Mouse (Mus musculus) myocyte (in vitro differentiated cells): ENCODE measurements around the gene Adarb2.

Source experiments
- CEBPB ChIP-seq: IDR thresholded peaks from 2 replicates; pipeline ENCODE4 v1.6.1; 2011; ENCODE audit warnings: mild to moderate bottlenecking, moderate library complexity; ENCODE audit not compliant: poor library complexity, insufficient read depth, severe bottlenecking
- POLR2A ChIP-seq: IDR thresholded peaks from one replicate; pipeline ENCODE4 v1.6.1; 2011; ENCODE audit warnings: low read depth, mild to moderate bottlenecking, control low read depth, moderate library complexity; ENCODE audit not compliant: insufficient read length
- POLR2AphosphoS2 ChIP-seq: IDR thresholded peaks from one replicate; pipeline ENCODE4 v1.6.1; 2011; ENCODE audit warnings: low read depth, control low read depth; ENCODE audit not compliant: insufficient read length

GRCm38 (mm10) chr13:8584257-8585005 is 381.8 kb downstream of the Adarb2 start:
- no peak for TF ChIP-seq POLR2A
- TF ChIP-seq POLR2AphosphoS2, result no peak
- no peak for TF ChIP-seq CEBPB
